Mouse (Mus musculus) midbrain, postnatal 0 days (tissue): ENCODE results near the gene Saa4. TPM values are rescaled to one million over a fixed set of nuclear protein-coding genes. Genes with fewer than 3 reads are reported as not detected.

Source experiments
- ATAC-seq: fragments of 200-750 bp; cut with Nextera tagmentation; 2 replicates; pipeline ENCODE4 v1.8.0; 2017; ENCODE audit warnings: moderate number of reproducible peaks, mild to moderate bottlenecking, moderate TSS enrichment, moderate library complexity; ENCODE audit not compliant: low FRiP score
- DNase-seq: peaks from one replicate; pipeline ENCODE4 v3.0.0-alpha.2; 2015; ENCODE audit warnings: low spot score
- H3K27ac ChIP-seq: fragments of 300-500 bp; sonication (generic); 2 replicates; pipeline ENCODE4 v1.5.1; 2014; ENCODE audit warnings: low read depth, mild to moderate bottlenecking, low read length, mixed read lengths
- H3K27me3 ChIP-seq: fragments of 300-500 bp; sonication (generic); 2 replicates; pipeline ENCODE4 v1.6.1; 2014; ENCODE audit warnings: low read length, control low read depth, mixed read lengths; ENCODE audit not compliant: insufficient read depth
- H3K36me3 ChIP-seq: fragments of 300-500 bp; sonication (generic); 2 replicates; pipeline ENCODE4 v1.6.1; 2014; ENCODE audit warnings: low read length, control low read depth, mixed read lengths; ENCODE audit not compliant: insufficient read depth
- H3K4me1 ChIP-seq: fragments of 300-500 bp; sonication (generic); 2 replicates; pipeline ENCODE4 v1.6.1; 2014; ENCODE audit warnings: mild to moderate bottlenecking, control low read depth, antibody characterized with exemption, low read length, mixed read lengths; ENCODE audit not compliant: insufficient read depth
- H3K4me2 ChIP-seq: fragments of 300-500 bp; sonication (generic); 2 replicates; pipeline ENCODE4 v1.6.1; 2014; ENCODE audit warnings: low read depth, mild to moderate bottlenecking, low read length, mixed read lengths; ENCODE audit not compliant: poor library complexity, severe bottlenecking
- H3K4me3 ChIP-seq: fragments of 300-500 bp; sonication (generic); 2 replicates; pipeline ENCODE4 v1.5.1; 2014; ENCODE audit warnings: low read depth, mild to moderate bottlenecking, low read length, moderate library complexity
- H3K9ac ChIP-seq: fragments of 300-500 bp; sonication (generic); replicated peaks from 2 replicates; pipeline ENCODE4 v1.6.1; 2014; ENCODE audit warnings: mild to moderate bottlenecking, low read length, moderate library complexity, mixed read lengths; ENCODE audit not compliant: poor library complexity, severe bottlenecking
- H3K9me3 ChIP-seq: fragments of 300-500 bp; sonication (generic); 2 replicates; pipeline ENCODE4 v1.6.1; 2016; ENCODE audit warnings: low read length, control low read depth
- CTCF ChIP-seq: IDR thresholded peaks from 2 replicates; pipeline ENCODE4 v1.5.1; 2016; ENCODE audit warnings: antibody characterized with exemption, mild to moderate bottlenecking
- WGBS: fragments of 180-500 bp; shearing (Covaris S2); extraction: QIAGEN DNeasy Blood & Tissue Kit; methylation state at CpG from one replicate; pipeline ENCODE4 v1.1.7; 2014; 5-methylcytosine and 5-hydroxymethylcytosine counted together
- polyA plus RNA-seq: library from polyadenylated mRNA; unstranded; fragments of >200 nt; fragmentation: Nextera tagmentation; extraction: Ambion mirVana; gene quantifications from 2 replicates; pipeline ENCODE4 v1.2.1, GENCODE M21; 2015
- total RNA-seq: library from RNA; depleted of rRNA; stranded (reverse); fragments of >200 nt; gene quantifications from 2 replicates; pipeline ENCODE4 v1.2.3, GENCODE M21; 2014; rRNA removed

Saa4 gene
- total and polyA plus RNA-seq, 2 experiments from 2014 or later, result not detected

DNA sequence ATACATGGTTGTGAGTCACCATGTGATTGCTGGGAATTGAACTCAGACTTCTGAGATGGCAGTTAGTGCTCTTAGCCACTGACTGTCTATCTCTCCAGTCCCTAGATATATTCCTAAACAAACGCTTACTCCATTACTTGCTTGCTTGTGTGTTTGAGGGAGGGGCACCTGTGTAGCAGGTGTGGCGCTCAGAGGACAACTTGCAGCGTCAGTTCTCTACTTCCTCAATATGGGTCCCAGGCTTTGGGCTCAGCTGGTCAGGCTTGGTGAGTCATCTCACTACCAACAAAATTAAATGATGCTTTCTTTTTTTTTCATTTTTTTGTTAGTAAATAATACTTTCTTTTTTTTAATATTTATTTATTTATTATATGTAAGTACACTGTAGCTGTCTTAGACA, 54.0 kb downstream of the Saa4 start:
- H3K27ac ChIP-seq, result no peak overlapping the region
- no peak overlapping the region for H3K9ac ChIP-seq
- ATAC-seq (no peak), DNase-seq (no peak)
- no peaks in the 10 kb centered on the region for H3K9me3 ChIP-seq
- 89% methylated on average over 3 of the region's 3 CpGs for WGBS
- H3K4me2 ChIP-seq, result no peak overlapping the region
- no peaks in the 10 kb centered on the region for H3K4me1 ChIP-seq
- TF ChIP-seq CTCF, result no peak
- H3K27me3 ChIP-seq, result no peaks in the 10 kb centered on the region
- H3K4me3 ChIP-seq, result no peak overlapping the region
- H3K36me3 ChIP-seq, result no peaks in the 10 kb centered on the region

Other genes starting within 250 kb of the Saa4 start
- gene Sergef, start 92.8 kb downstream of the Saa4 start, total RNA-seq, result 47.5 and 49.1 TPM in 2 replicates
- gene Sergef, start 92.8 kb downstream of the Saa4 start, polyA plus RNA-seq, result 47.8 and 50.9 TPM in 2 replicates
- 2.3 TPM in 1 of 2 replicates, not detected in the other for gene Tph1, start 60.1 kb downstream of the Saa4 start, total RNA-seq
- 0.49 and 1.5 TPM in 2 replicates for gene Tph1, start 60.1 kb downstream of the Saa4 start, polyA plus RNA-seq
- gene Saal1, start 21.9 kb downstream of the Saa4 start, total RNA-seq, result 12.1 and 13.6 TPM in 2 replicates
- 10.2 and 10.6 TPM in 2 replicates for gene Saal1, start 21.9 kb downstream of the Saa4 start, polyA plus RNA-seq
- not detected in 2 replicates for gene Saa3, start 16.9 kb downstream of the Saa4 start, total RNA-seq
- 0.30 TPM in 1 of 2 replicates, not detected in the other for gene Saa3, start 16.9 kb downstream of the Saa4 start, polyA plus RNA-seq
- gene Saa1, start 10.4 kb upstream of the Saa4 start, total RNA-seq, result not detected in 2 replicates
- gene Saa1, start 10.4 kb upstream of the Saa4 start, polyA plus RNA-seq, result 0.28 and 0.50 TPM in 2 replicates
- gene Saa2, start 19.2 kb upstream of the Saa4 start, total RNA-seq, result not detected in 2 replicates
- gene Saa2, start 19.2 kb upstream of the Saa4 start, polyA plus RNA-seq, result not detected in 2 replicates
- gene Hps5, start 63.5 kb upstream of the Saa4 start, total RNA-seq, result 16.7 and 24.6 TPM in 2 replicates
- gene Hps5, start 63.5 kb upstream of the Saa4 start, polyA plus RNA-seq, result 8.1 and 9.0 TPM in 2 replicates
- 32.9 and 50.2 TPM in 2 replicates for gene Gtf2h1, start 63.5 kb upstream of the Saa4 start, total RNA-seq
- 36.4 and 38.2 TPM in 2 replicates for gene Gtf2h1, start 63.5 kb upstream of the Saa4 start, polyA plus RNA-seq
- 341 and 345 TPM in 2 replicates for gene Ldha, start 108.9 kb upstream of the Saa4 start, total RNA-seq
- gene Ldha, start 108.9 kb upstream of the Saa4 start, polyA plus RNA-seq, result 604 and 701 TPM in 2 replicates
- gene Ldhc, start 128.6 kb upstream of the Saa4 start, total RNA-seq, result not detected in 2 replicates
- gene Ldhc, start 128.6 kb upstream of the Saa4 start, polyA plus RNA-seq, result 0.22 and 0.32 TPM in 2 replicates
- gene Tsg101, start 187.4 kb upstream of the Saa4 start, total RNA-seq, result 134 and 135 TPM in 2 replicates
- 323 and 329 TPM in 2 replicates for gene Tsg101, start 187.4 kb upstream of the Saa4 start, polyA plus RNA-seq
- gene Uevld, start 225.9 kb upstream of the Saa4 start, total RNA-seq, result 10.1 and 10.6 TPM in 2 replicates
- gene Uevld, start 225.9 kb upstream of the Saa4 start, polyA plus RNA-seq, result 3.7 TPM in 2 replicates